Mouse (Mus musculus) liver, embryonic 14.5 days (tissue): ENCODE results near the gene Cavin4. TPM values are rescaled to one million over a fixed set of nuclear protein-coding genes. Genes with fewer than 3 reads are reported as not detected.
"Not testable (repeated sequence)": the region's sequence is repeated elsewhere in the genome, so short reads cannot be mapped to it uniquely, and the experiment has no call there.

Source experiments
- ATAC-seq: fragments of 200-750 bp; cut with Nextera tagmentation; 2 replicates; pipeline ENCODE4 v1.8.0; 2017; ENCODE audit warnings: moderate number of reproducible peaks, mild to moderate bottlenecking, moderate library complexity; ENCODE audit not compliant: insufficient read depth
- DNase-seq, 3 experiments: peaks; one replicate each; pipeline ENCODE4 v3.0.0-alpha.2; 2012 to 2013; ENCODE audit warnings: low read depth in 3 of 3, low spot score in 3 of 3
- H3K27ac ChIP-seq: fragments of 300-500 bp; sonication (generic); 2 replicates; pipeline ENCODE4 v1.5.1; 2014; ENCODE audit warnings: moderate library complexity, mild to moderate bottlenecking, control low read depth, inconsistent platforms
- H3K27me3 ChIP-seq: fragments of 300-500 bp; sonication (generic); 2 replicates; pipeline ENCODE4 v1.6.1; 2014; ENCODE audit warnings: mild to moderate bottlenecking, low read length, moderate library complexity; ENCODE audit not compliant: control insufficient read depth, insufficient read depth
- H3K36me3 ChIP-seq: fragments of 300-500 bp; sonication (generic); replicated peaks from 2 replicates; pipeline ENCODE4 v1.6.1; 2014; ENCODE audit warnings: low read depth; ENCODE audit not compliant: control insufficient read depth, insufficient read depth
- H3K4me1 ChIP-seq, 2 experiments: fragments of 200-500 bp in 1 of 2; fragments of 300-500 bp in 1 of 2; sonication (generic) in 1 of 2; replicated peaks; 2 replicates each; pipeline ENCODE4 v1.6.1; 2012 to 2014; ENCODE audit warnings: antibody characterized with exemption in 1 of 2, inconsistent platforms in 1 of 2, low read length in 1 of 2; ENCODE audit not compliant: control insufficient read depth in 2 of 2, insufficient read depth in 2 of 2
- H3K4me2 ChIP-seq: fragments of 300-500 bp; sonication (generic); 2 replicates; pipeline ENCODE4 v1.6.1; 2014; ENCODE audit warnings: low read depth, mild to moderate bottlenecking, control low read depth, moderate library complexity
- H3K4me3 ChIP-seq, 2 experiments: fragments of 200-500 bp in 1 of 2; fragments of 300-500 bp in 1 of 2; sonication (generic) in 1 of 2; 2 replicates each; pipeline ENCODE4 v1.5.1; 2012 to 2014; ENCODE audit warnings: low read depth in 2 of 2, low read length in 2 of 2, mild to moderate bottlenecking in 2 of 2, control low read depth in 1 of 2, inconsistent platforms in 1 of 2, moderate library complexity in 1 of 2; ENCODE audit not compliant: insufficient read depth in 1 of 2
- H3K9ac ChIP-seq: fragments of 300-500 bp; sonication (generic); replicated peaks from 2 replicates; pipeline ENCODE4 v1.6.1; 2014; ENCODE audit warnings: mild to moderate bottlenecking, control low read depth, moderate library complexity
- H3K9me3 ChIP-seq: fragments of 300-500 bp; sonication (generic); 2 replicates; pipeline ENCODE4 v1.6.1; 2016; ENCODE audit warnings: low read length, mixed read lengths; ENCODE audit not compliant: control insufficient read depth
- CTCF ChIP-seq: IDR thresholded peaks from 2 replicates; pipeline ENCODE4 v1.5.1; 2016; ENCODE audit warnings: antibody characterized with exemption, low read depth, control low read depth
- EP300 ChIP-seq: IDR thresholded peaks from 2 replicates; pipeline ENCODE4 v1.6.1; 2016; ENCODE audit warnings: antibody characterized with exemption, low read depth
- WGBS: fragments of 180-500 bp; shearing (Covaris S2); extraction: QIAGEN DNeasy Blood & Tissue Kit; methylation state at CpG from one replicate; pipeline ENCODE4 v1.1.7; 2014; ENCODE audit not compliant: insufficient replicate concordance; 5-methylcytosine and 5-hydroxymethylcytosine counted together
- polyA plus RNA-seq, 2 experiments: library from polyadenylated mRNA; depleted of rRNA in 1 of 2; stranded (reverse) in 1 of 2; unstranded in 1 of 2; fragments of >200 nt; fragmentation: Nextera tagmentation in 1 of 2; extraction: Ambion mirVana in 1 of 2; gene quantifications; 2 replicates each; pipeline versions ENCODE4 v1.2.1 to v1.2.3; 2012 to 2014

The Cavin4 gene
- polyA plus RNA-seq, 2 experiments: 0.03 TPM; not detected in 1

DNA sequence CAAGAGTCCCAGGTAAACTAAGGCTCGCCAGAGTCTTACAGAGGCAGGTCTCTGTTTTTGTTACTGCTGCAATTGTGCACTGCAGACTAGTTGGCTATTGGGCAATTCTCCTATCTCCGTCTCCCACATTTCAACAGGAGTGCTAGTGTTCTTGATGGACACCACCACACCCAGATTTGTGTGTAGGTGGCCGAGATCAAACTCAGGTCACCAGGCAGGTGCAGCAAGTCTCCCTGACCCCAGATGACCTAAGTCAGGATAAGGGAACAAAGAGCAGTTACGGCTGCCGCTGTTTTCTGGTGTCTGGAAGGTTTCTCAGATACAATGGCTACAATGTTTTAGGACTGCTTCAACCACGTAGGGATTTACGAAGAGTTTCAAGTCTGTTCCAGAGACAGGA is 16.9 kb downstream of the Cavin4 start:
- H3K27ac ChIP-seq: no peak overlapping the region
- no peaks in the 10 kb centered on the region for H3K27me3 ChIP-seq
- TF ChIP-seq EP300 (no peak), CTCF (no peak)
- H3K9me3 ChIP-seq: no peaks in the 10 kb centered on the region
- H3K9ac ChIP-seq: no peak overlapping the region; the same call in 1 of the 2 replicates
- ATAC-seq: no peak
- WGBS: 58% methylated on average over 7 of the region's 7 CpGs
- no peak for DNase-seq
- no peak overlapping the region for H3K4me3 ChIP-seq
- H3K4me2 ChIP-seq: peak overlapping the region; percentile 15
- peaks cover 0 to 2% of the 10 kb centered on the region in 2 experiments; a peak in 2 of 4 replicates for H3K4me1 ChIP-seq
- no peaks in the 10 kb centered on the region for H3K36me3 ChIP-seq

DNA sequence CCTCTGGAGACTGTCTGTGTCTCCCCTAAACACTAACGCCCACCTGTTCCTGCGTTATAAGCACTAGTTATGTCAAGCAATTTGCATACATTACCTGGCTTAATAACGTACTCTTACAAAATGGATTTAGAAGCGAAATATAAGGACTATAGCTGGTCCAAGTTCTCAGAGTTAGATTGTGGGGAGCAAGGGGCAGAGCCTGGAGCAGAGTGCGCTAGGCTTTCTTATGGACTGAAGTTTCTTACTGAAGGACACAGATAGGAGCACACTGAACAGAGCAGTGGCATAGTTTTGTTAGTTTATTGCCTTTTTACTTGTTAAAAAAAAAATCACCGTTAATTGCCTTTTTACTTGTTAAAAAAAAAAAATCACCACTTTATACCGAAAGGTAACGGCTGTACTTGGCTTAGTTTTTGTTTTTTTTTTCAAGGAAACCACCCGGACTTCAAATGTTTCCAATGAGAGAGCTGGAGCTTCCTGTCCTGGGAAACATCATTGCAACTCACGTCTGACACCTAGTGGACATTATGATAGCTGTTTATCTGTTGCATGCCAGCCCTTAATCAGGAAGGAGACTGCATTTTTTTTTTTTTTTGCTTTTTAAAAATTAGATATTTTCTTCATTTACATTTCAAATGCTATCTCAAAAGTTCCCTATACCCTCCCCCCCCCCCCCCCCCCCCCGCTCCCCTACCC is 17.5 kb downstream of the Cavin4 start:
- 31% methylated on average over 10 of the region's 11 CpGs for WGBS
- H3K27ac ChIP-seq: no peak overlapping the region
- TF ChIP-seq EP300 (no peak), CTCF (peak; percentile 65)
- peaks cover 0 to 4% of the 10 kb centered on the region in 2 experiments; a peak in 2 of 4 replicates for H3K4me1 ChIP-seq
- no peaks in the 10 kb centered on the region for H3K36me3 ChIP-seq
- no peaks in the 10 kb centered on the region for H3K9me3 ChIP-seq
- no peaks in the 10 kb centered on the region for H3K27me3 ChIP-seq
- peak; percentile 31 to 34 (median 33) for DNase-seq
- no peak overlapping the region for H3K4me3 ChIP-seq
- ATAC-seq: no peak
- H3K4me2 ChIP-seq: peak overlapping the region; percentile 15
- no peak overlapping the region for H3K9ac ChIP-seq

DNA sequence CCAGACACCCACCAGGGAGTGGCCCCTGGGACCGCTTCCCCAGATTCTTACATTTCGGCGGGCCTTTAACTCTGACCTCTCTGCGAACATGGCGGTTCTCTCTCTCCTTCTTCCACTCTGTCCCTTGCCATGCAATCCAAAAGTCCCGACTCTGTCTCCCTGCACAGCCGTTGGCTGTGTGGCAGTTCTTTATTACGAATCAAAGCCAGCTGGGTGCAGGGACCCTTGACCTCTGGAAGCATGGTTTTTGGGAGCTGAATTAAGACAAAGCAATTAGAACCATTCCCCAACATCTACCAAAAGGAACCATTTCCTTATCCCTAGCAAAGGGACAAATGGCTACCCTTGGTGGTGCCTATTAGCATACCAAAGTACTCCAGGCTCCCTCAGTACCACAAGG is 19.8 kb downstream of the Cavin4 start:
- peaks cover 0 to 4% of the 10 kb centered on the region in 2 experiments; a peak in 2 of 4 replicates for H3K4me1 ChIP-seq
- H3K27me3 ChIP-seq: no peaks in the 10 kb centered on the region
- no peaks in the 10 kb centered on the region for H3K9me3 ChIP-seq
- no peak overlapping the region for H3K4me2 ChIP-seq
- H3K27ac ChIP-seq: no peak overlapping the region
- H3K9ac ChIP-seq: no peak overlapping the region
- no peak for TF ChIP-seq EP300
- no peak for TF ChIP-seq CTCF
- no peaks in the 10 kb centered on the region for H3K36me3 ChIP-seq
- 83% methylated on average over 8 of the region's 8 CpGs for WGBS
- H3K4me3 ChIP-seq: no peak overlapping the region
- no peak for DNase-seq
- no peak for ATAC-seq

DNA sequence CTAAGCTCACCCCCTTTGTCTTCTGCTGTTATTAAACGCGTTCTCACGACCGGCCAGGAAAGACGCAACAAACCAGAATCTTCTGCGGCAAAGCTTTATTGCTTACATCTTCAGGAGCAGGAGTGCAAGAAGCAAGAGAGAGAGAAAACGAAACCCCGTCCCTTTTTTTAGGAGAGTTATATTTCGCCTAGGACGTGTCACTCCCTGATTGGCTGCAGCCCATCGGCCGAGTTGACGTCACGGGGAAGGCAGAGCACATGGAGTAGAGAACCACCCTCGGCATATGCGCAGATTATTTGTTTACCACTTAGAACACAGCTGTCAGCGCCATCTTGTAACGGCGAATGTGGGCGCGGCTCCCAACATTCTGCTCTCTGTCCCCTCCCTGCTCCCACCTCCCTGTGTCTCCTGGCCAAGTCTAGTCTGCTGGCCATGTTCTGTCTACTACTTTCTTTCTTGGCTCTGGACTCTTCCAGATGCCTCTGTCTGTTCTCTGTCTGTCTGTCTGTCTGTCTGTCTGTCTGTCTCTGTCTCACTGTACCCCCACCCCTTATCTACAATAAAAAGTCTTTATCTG is 20.4 kb downstream of the Cavin4 start:
- not testable (repeated sequence) for H3K27ac ChIP-seq, H3K9ac ChIP-seq, H3K9me3 ChIP-seq, H3K4me1 ChIP-seq, H3K4me2 ChIP-seq, H3K4me3 ChIP-seq, H3K27me3 ChIP-seq, DNase-seq, H3K36me3 ChIP-seq, ATAC-seq
- 85% methylated on average over 14 of the region's 21 CpGs for WGBS

DNA sequence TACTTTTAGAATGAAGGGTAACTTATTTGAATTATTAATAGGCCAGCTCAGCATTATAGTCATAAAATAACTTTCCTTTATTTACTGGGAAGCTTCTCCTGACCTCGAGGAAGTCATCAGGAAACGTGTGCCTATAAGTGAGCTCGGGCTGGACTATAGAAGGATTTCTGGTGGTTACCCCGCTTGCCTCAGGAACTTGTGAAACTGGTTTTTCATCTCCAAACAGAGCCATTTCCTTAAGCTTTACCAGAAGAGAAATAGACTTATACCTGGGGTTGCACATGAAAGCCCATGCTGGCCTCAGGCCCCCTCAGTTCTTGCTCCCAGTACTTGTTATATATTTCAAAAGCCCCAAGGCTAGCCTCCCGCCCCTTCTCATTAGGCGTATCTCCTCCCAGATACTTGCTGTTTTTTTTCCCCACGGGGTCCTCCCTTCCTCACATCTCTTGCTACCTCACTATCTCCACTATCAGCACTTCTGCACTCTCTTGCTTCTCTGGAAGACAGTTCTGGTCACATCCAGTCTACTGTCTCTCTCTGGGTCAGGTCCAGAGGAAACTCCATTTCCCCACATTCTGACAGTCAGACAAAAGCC is 21.4 kb downstream of the Cavin4 start:
- no peak for ATAC-seq
- Histone ChIP-seq H3K27ac (no peak overlapping the region), H3K9ac (no peak overlapping the region), H3K4me1 (peaks cover 0 to 4% of the 10 kb centered on the region in 2 experiments; a peak in 2 of 4 replicates), H3K4me3 (no peak overlapping the region), H3K27me3 (no peaks in the 10 kb centered on the region), H3K4me2 (no peak overlapping the region), H3K36me3 (no peaks in the 10 kb centered on the region), H3K9me3 (no peaks in the 10 kb centered on the region)
- DNase-seq: no peak
- 29% methylated on average over 7 of the region's 7 CpGs for WGBS
- TF ChIP-seq EP300 (no peak), CTCF (no peak)
